Mouse (Mus musculus) bone marrow, adult 2 months (tissue): ENCODE results near the gene Rtel1. TPM values are rescaled to one million over a fixed set of nuclear protein-coding genes. Genes with fewer than 3 reads are reported as not detected.

ENCODE experiments used
- H3K27ac ChIP-seq: fragments of 200-500 bp; 2 replicates; pipeline ENCODE4 v1.5.1; 2012; ENCODE audit warnings: low read depth, mild to moderate bottlenecking, control low read depth, inconsistent platforms, low read length; ENCODE audit not compliant: control insufficient read depth, poor library complexity, insufficient read depth
- H3K4me1 ChIP-seq: fragments of 200-500 bp; 2 replicates; pipeline ENCODE4 v1.6.1; 2011; ENCODE audit warnings: low read length; ENCODE audit not compliant: control insufficient read depth, insufficient read depth
- H3K4me3 ChIP-seq: fragments of 200-500 bp; replicated peaks from 2 replicates; pipeline ENCODE3; 2011; ENCODE audit warnings: mild to moderate bottlenecking, low read depth, low read length, control low read depth; ENCODE audit not compliant: control insufficient read depth
- CTCF ChIP-seq: fragments of 200-500 bp; IDR thresholded peaks from 2 replicates; pipeline ENCODE4 v1.5.1; 2011; ENCODE audit warnings: low read length, control low read depth; ENCODE audit not compliant: control insufficient read depth, insufficient read depth
- POLR2A ChIP-seq: fragments of 200-500 bp; IDR thresholded peaks from 2 replicates; pipeline ENCODE4 v1.6.1; 2011; ENCODE audit warnings: low read depth, mild to moderate bottlenecking, control low read depth, low read length, borderline replicate concordance; ENCODE audit not compliant: control insufficient read depth
- WGBS: fragments of 180-500 bp; shearing (Covaris S2); methylation state at CpG from one replicate; pipeline ENCODE4 v1.1.7; 2018; 5-methylcytosine and 5-hydroxymethylcytosine counted together
- polyA plus RNA-seq: library from polyadenylated mRNA; stranded (reverse); fragments of >200 nt; gene quantifications from 2 replicates; pipeline ENCODE4 v1.2.4, GENCODE M21; 2011; ENCODE audit warnings: low replicate concordance; ENCODE audit not compliant: missing spikeins, insufficient read depth, insufficient read length

Gene Rtel1
- polyA plus RNA-seq, 1 experiment = 86.6 TPM

DNA sequence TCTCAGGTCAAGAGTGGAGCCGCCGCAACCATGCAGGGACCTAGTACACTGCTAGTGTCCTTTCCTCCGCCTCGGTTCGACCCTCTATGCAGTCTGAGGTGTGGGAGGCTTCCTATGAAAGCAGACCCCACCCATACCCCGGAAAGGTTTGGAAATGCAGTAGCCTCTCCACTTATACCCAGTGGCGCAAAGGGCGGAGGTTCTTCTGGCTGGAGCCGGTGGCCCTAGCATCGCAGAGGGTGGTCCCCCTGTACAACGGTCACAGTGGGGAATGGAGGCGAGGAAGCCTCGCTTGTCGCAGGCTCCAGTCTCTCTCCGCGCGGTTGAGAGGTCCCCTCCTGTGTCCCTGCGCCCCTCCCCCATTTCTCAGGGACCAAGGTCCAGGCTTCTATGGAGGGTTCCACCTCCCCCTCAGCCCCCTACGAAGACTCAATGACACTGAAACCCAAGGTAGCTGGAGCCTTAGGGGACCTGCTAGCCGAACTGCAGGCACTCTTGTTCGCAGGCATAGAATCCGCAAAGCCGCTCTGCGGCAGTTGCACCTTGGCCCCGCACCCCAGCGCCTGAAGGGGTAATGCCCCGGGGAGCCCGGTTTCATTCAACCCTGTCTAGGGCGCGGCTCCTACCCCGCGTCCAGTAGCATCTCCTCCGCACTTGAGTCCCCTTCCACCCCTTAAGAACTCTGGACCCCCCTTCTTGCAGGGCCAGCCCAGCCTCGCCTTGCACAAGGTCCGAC lies 6.0 kb upstream of the Rtel1 start:
- H3K27ac ChIP-seq = no peak overlapping the region
- H3K4me1 ChIP-seq = no peaks in the 10 kb centered on the region
- WGBS = 12% methylated on average over 35 of the region's 35 CpGs
- TF ChIP-seq POLR2A (no peak), CTCF (no peak)
- no peak overlapping the region for H3K4me3 ChIP-seq

DNA sequence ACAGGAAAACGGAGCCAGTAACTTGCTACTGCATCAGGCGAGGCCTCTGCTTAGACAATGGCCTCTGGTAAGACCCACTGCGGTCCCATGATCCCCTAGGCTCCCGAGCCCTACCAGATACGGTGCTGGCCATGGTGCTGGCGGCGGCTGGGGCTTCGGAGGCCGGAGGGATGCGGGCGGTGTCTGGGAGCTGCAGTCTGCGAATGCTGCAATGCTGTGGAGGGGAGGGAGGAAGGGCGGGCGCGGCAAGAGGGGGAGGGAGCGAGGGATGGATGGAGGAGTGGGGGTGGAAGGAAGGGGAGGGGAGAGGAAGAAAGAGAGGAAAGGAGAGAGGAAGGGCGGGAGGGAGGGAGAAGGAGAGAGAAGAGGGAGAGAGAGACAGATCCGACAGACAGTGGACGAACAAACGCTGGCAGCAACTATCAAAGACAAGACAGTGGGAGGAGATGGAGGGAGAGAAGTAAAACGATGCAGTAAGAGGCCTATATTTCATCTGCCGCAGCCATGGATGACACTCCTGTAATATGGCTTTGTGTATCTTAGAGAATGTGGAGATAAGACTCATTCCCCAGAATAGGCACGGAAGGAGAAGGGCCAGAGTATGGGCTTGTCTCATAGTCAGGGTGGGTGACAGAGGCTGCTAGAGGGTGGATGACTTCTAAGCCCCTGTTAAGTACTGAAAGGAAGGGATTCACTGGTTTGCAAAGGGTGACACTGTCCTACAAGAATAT lies 5.3 kb upstream of the Rtel1 start, which contains the start of gene Stmn3:
TSS of gene Stmn3 (minus strand) at position 421 of the 731 bp plus-strand sequence.
- Histone ChIP-seq H3K4me1 (no peaks in the 10 kb centered on the region), H3K4me3 (no peak within 1 kb of the TSS), H3K27ac (no peak within 1 kb of the TSS)
- 12% methylated on average over 19 of the region's 23 CpGs for WGBS
- TF ChIP-seq CTCF = no peak

DNA sequence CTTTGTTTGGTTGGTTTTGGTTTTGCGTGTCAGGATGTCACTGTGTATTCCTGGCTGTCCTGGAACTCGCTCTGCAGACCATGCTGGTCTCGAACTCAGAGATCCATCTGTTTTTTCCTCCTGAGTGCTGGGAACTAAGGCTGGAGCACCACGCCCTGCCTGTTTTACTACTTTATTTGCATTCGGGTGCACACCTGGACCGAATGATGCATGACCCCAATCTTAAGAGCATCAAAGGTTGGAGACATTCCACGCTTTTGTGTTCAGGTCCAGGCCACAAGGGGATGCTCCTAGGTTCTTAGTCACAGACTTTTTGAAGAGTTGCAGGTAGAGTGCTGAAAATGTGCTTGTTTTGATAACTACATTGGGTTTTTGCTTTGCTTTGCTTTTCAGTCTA lies 562 bp downstream of the Rtel1 start:
- Histone ChIP-seq H3K4me3 (peak overlapping the region; percentile 90), H3K4me1 (no peaks in the 10 kb centered on the region; the same call in 1 of the 2 replicates), H3K27ac (no peak overlapping the region)
- no peak for TF ChIP-seq CTCF
- TF ChIP-seq POLR2A = no peak
- 10% methylated on average over 7 of the region's 7 CpGs for WGBS

DNA sequence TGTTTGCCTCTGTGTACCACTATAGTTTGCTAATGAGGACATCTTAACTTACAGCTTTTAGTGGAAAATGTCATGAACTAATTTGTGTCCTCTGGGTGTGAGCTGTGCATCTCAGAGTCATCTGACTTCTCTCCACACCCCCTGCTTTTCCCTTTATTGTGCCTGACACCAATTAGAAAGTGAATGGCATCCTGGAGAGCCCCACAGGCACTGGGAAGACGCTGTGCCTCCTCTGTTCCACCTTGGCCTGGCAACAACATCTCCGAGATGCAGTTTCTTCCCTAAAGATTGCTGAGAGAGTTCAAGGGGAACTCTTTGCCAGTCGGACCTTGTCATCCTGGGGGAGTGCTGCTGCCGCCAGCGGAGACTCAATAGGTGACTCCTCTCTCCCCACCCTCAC lies 2.6 kb downstream of the Rtel1 start:
- Histone ChIP-seq H3K27ac (no peak overlapping the region), H3K4me3 (no peak overlapping the region), H3K4me1 (no peaks in the 10 kb centered on the region; the same call in 1 of the 2 replicates)
- 88% methylated on average over 5 of the region's 5 CpGs for WGBS
- TF ChIP-seq POLR2A (no peak), CTCF (no peak)

DNA sequence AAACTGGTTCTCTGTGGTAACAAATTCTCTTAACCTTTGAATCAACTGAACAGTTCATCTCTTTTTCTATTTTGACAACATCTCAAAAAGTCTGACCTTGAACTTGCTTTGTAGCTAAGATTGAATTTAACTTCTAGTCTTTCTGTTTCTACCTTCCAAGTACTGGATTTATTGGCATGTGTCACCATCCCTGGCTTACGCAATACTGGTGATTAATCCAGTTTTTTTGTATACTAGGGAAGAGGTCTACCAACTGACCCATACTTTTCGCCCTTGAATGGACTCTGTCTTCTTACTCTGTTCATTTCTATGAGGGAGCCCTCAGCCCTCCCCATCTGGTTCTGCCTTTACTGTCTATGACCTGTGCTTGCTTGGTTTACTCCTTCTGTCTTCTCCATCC lies 6.6 kb downstream of the Rtel1 start:
- Histone ChIP-seq H3K4me3 (no peak overlapping the region), H3K4me1 (no peaks in the 10 kb centered on the region), H3K27ac (no peak overlapping the region)
- 88% methylated on average over 2 of the region's 2 CpGs for WGBS
- no peak for TF ChIP-seq POLR2A
- no peak for TF ChIP-seq CTCF

DNA sequence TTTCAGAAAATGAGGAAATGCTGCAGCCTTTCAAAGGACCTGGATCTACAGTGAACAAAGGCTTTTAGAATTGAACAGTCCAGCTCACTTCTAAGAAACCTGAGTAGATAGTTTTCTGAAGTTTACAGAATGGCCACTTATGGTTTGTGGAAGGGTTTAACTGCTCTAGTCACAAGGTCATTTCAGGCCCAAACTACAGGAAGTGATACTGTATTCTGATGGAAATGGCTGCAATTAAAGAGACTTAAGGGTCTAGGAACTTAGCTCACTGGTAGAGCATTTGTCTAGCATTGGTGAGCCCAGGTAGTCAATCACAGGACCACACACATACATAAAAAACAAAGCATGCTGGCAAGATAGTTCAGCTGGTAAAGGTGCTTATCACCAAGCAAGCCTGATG lies 13.0 kb downstream of the Rtel1 start:
- Histone ChIP-seq H3K27ac (no peak overlapping the region), H3K4me1 (no peaks in the 10 kb centered on the region), H3K4me3 (no peak overlapping the region)
- no peak for TF ChIP-seq CTCF
- TF ChIP-seq POLR2A = no peak

DNA sequence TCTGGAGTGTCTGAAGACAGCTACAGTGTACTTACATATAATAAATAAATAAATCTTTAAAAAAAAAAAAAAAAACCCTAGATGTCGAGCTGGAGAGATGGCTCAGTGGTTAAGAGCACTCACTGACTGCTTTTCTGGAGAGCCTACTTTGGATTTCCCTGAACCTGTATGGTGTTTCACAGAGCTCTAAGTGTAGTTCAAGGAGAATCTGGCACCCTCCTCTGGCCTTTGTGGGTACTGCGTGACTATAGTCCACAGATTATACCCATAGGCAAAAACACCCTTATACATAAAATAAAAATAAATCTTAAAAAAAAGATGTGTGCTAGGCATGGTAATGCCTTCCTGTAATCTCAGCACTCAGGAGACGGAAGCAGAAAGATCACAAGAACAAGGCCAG lies 14.5 kb downstream of the Rtel1 start:
- 52% methylated on average over 3 of the region's 3 CpGs for WGBS
- TF ChIP-seq CTCF (peak; percentile 27; the same call in 1 of the 2 replicates), POLR2A (no peak)
- Histone ChIP-seq H3K27ac (no peak overlapping the region), H3K4me3 (no peak overlapping the region), H3K4me1 (no peaks in the 10 kb centered on the region)

DNA sequence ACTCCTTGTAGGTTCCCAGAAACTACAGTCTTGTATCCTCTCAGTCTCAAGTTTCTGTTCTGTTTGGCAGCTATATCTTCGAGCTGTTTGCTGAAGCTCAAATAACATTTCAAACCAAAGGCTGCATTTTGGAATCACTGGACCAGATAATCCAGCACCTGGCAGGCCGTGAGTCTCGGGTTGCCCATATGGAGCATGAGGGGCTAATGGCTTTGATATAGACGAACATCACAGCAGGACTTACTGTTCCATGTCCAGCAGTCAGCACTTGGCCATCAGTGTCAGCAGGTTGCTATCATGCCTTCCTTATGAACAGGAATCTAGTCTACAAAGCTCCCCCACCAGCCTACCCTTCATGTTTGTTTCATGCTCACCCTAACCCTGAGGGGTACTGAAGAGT lies 20.9 kb downstream of the Rtel1 start:
- no peak for TF ChIP-seq CTCF
- no peak for TF ChIP-seq POLR2A
- 84% methylated on average over 4 of the region's 4 CpGs for WGBS
- no peak overlapping the region for H3K4me3 ChIP-seq
- H3K4me1 ChIP-seq = no peaks in the 10 kb centered on the region; the same call in 1 of the 2 replicates
- no peak overlapping the region for H3K27ac ChIP-seq

DNA sequence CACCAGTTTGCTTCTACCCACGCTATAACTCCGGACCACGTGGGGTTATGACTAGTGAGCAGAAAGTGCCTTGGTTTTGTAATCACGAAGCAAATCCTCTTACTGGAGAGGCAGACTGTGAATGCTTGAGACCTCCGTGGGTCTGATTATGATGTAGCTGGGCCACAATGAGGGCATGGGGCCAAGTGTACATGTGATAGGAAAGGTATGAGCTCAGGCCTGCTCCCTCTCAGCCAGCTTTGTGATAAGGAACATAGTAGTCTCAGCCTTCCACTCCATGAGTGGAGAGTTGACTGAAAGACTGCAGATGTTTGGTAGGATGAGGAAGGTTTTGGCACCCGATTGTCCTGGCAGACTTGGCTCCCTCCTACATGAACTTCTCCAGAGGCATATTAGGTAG lies 23.2 kb downstream of the Rtel1 start:
- TF ChIP-seq POLR2A (no peak), CTCF (no peak)
- 84% methylated on average over 6 of the region's 6 CpGs for WGBS
- no peaks in the 10 kb centered on the region; the same call in 1 of the 2 replicates for H3K4me1 ChIP-seq
- no peak overlapping the region for H3K27ac ChIP-seq
- no peak overlapping the region for H3K4me3 ChIP-seq
